Mouse (Mus musculus): ENCODE results near the gene Shq1. TPM values are rescaled to one million over a fixed set of nuclear protein-coding genes. Genes with fewer than 3 reads are reported as not detected.

Gene Shq1
- polyA plus RNA-seq, 2 experiments = 5.8 to 8.7 TPM

DNA sequence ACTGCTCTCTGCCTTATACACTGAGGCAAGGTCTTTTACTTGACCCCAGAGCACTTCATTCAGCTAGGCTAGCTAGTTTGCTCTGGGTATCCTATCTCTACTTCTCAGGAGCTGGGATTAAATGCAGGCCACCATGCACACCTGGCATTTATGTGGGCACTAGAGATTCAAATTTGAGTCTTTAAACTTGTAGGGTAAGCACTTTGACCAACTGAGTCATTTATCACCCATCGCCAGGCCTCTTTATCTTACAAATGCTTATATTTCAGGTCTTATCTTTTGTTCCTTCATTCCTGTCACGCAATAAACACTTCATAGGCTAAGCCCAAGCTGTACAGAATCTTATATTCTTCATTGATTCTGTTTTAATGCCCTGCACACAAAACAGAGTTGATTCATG, 47.0 kb downstream of the Shq1 start:
- DNase-seq (ENCODE audit: low read depth in 3 of 3, low spot score in 3 of 3) (peak; percentile 70 to 80 (median 75)), ATAC-seq (ENCODE audit: insufficient read depth) (peak; percentile 87)
- Histone ChIP-seq H3K4me2 (ENCODE audit: low read depth) (peak overlapping the region; percentile 60), H3K36me3 (replicated peaks; ENCODE audit: control insufficient read depth, insufficient read depth, low read depth) (no peaks in the 10 kb centered on the region), H3K27ac (peak overlapping the region; percentile 81), H3K9ac (replicated peaks) (no peak overlapping the region; the same call in 1 of the 2 replicates), H3K4me1 (replicated peaks; ENCODE audit: control insufficient read depth in 2 of 2, insufficient read depth in 2 of 2, low read length in 1 of 2) (peaks cover 22 to 33% of the 10 kb centered on the region in 2 experiments), H3K4me3 (ENCODE audit: insufficient read depth in 1 of 2, low read depth in 2 of 2, low read length in 2 of 2) (no peak overlapping the region), H3K27me3 (ENCODE audit: control insufficient read depth, insufficient read depth, low read length) (no peaks in the 10 kb centered on the region), H3K9me3 (ENCODE audit: control insufficient read depth, low read length) (no peaks in the 10 kb centered on the region)
- TF ChIP-seq EP300 (IDR thresholded peaks at IDR 0.05; ENCODE audit: low read depth) = peak; percentile 94
- TF ChIP-seq CTCF (IDR thresholded peaks at IDR 0.05; ENCODE audit: low read depth) = no peak
- WGBS (ENCODE audit: insufficient replicate concordance) = 21% methylated on average over 2 of the region's 2 CpGs

- H3K4me1 ChIP-seq (replicated peaks; ENCODE audit: control insufficient read depth in 2 of 2, insufficient read depth in 2 of 2, low read length in 1 of 2) = peaks cover 17 to 24% of the 10 kb centered on the region in 2 experiments
- TF ChIP-seq CTCF (IDR thresholded peaks at IDR 0.05; ENCODE audit: low read depth) (no peak), EP300 (IDR thresholded peaks at IDR 0.05; ENCODE audit: low read depth) (no peak)
- peak; percentile 59 for ATAC-seq (ENCODE audit: insufficient read depth)
- 48% methylated on average over 2 of the region's 2 CpGs for WGBS (ENCODE audit: insufficient replicate concordance)
- DNase-seq (ENCODE audit: low read depth in 3 of 3, low spot score in 3 of 3) = no peak
- peak overlapping the region; percentile 2; the same call in 1 of the 2 replicates for H3K9ac ChIP-seq (replicated peaks)
- no peaks in the 10 kb centered on the region for H3K9me3 ChIP-seq (ENCODE audit: control insufficient read depth, low read length)
- no peaks in the 10 kb centered on the region for H3K36me3 ChIP-seq (replicated peaks; ENCODE audit: control insufficient read depth, insufficient read depth, low read depth)
- peak overlapping the region; percentile 81 for H3K27ac ChIP-seq
- no peak overlapping the region; the same call in 1 of the 2 replicates for H3K4me2 ChIP-seq (ENCODE audit: low read depth)
- H3K27me3 ChIP-seq (ENCODE audit: control insufficient read depth, insufficient read depth, low read length) = no peaks in the 10 kb centered on the region
- H3K4me3 ChIP-seq (ENCODE audit: insufficient read depth in 1 of 2, low read depth in 2 of 2, low read length in 2 of 2) = no peak overlapping the region
These were observed 48.0 kb downstream of the Shq1 start for GRCm38 (mm10) chr6:100622861-100623507.

GRCm38 (mm10) chr6:100620411-100620810, 50.5 kb downstream of the Shq1 start:
- H3K4me2 ChIP-seq (ENCODE audit: low read depth) = no peak overlapping the region
- DNase-seq (ENCODE audit: low read depth in 3 of 3, low spot score in 3 of 3) (no peak), ATAC-seq (ENCODE audit: insufficient read depth) (no peak)
- TF ChIP-seq CTCF (IDR thresholded peaks at IDR 0.05; ENCODE audit: low read depth) (no peak), EP300 (IDR thresholded peaks at IDR 0.05; ENCODE audit: low read depth) (no peak)
- no peak overlapping the region for H3K27ac ChIP-seq
- peaks cover 17 to 23% of the 10 kb centered on the region in 2 experiments for H3K4me1 ChIP-seq (replicated peaks; ENCODE audit: control insufficient read depth in 2 of 2, insufficient read depth in 2 of 2, low read length in 1 of 2)
- no peaks in the 10 kb centered on the region for H3K36me3 ChIP-seq (replicated peaks; ENCODE audit: control insufficient read depth, insufficient read depth, low read depth)
- H3K9ac ChIP-seq (replicated peaks) = no peak overlapping the region
- 66% methylated on average over 3 of the region's 3 CpGs for WGBS (ENCODE audit: insufficient replicate concordance)
- H3K9me3 ChIP-seq (ENCODE audit: control insufficient read depth, low read length) = no peaks in the 10 kb centered on the region
- H3K4me3 ChIP-seq (ENCODE audit: insufficient read depth in 1 of 2, low read depth in 2 of 2, low read length in 2 of 2) = no peak overlapping the region
- no peaks in the 10 kb centered on the region for H3K27me3 ChIP-seq (ENCODE audit: control insufficient read depth, insufficient read depth, low read length)

GRCm38 (mm10) chr6:100619309-100619708, 51.6 kb downstream of the Shq1 start:
- DNase-seq (ENCODE audit: low read depth in 3 of 3, low spot score in 3 of 3) (no peak), ATAC-seq (ENCODE audit: insufficient read depth) (no peak)
- Histone ChIP-seq H3K27me3 (ENCODE audit: control insufficient read depth, insufficient read depth, low read length) (no peaks in the 10 kb centered on the region), H3K9me3 (ENCODE audit: control insufficient read depth, low read length) (no peaks in the 10 kb centered on the region), H3K4me1 (replicated peaks; ENCODE audit: control insufficient read depth in 2 of 2, insufficient read depth in 2 of 2, low read length in 1 of 2) (peaks cover 17 to 19% of the 10 kb centered on the region in 2 experiments), H3K9ac (replicated peaks) (no peak overlapping the region), H3K4me2 (ENCODE audit: low read depth) (no peak overlapping the region), H3K4me3 (ENCODE audit: insufficient read depth in 1 of 2, low read depth in 2 of 2, low read length in 2 of 2) (no peak overlapping the region), H3K27ac (no peak overlapping the region), H3K36me3 (replicated peaks; ENCODE audit: control insufficient read depth, insufficient read depth, low read depth) (no peaks in the 10 kb centered on the region)
- TF ChIP-seq EP300 (IDR thresholded peaks at IDR 0.05; ENCODE audit: low read depth) (no peak), CTCF (IDR thresholded peaks at IDR 0.05; ENCODE audit: low read depth) (no peak)
- 80% methylated on average over 7 of the region's 7 CpGs for WGBS (ENCODE audit: insufficient replicate concordance)

DNA sequence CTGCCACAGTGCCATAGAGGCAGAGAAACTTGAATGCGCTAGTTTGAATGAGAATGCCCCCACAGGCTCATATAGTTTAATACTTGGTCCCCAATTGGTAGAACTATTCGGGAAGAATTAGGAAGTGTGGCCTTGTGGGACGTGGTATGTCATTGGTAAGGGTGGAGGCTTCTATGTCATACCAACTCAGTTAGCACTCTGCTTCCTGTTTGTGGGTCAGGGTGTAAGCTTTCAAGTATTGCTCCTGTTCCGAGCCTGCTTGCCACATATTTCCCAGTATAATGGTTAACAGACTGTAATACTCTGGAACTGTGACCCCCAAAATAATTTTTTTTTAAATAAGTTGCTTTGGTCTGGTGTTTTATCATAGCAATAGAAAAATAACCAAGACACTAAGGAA, 54.8 kb downstream of the Shq1 start:
- DNase-seq (ENCODE audit: low read depth in 3 of 3, low spot score in 3 of 3) (no peak), ATAC-seq (ENCODE audit: insufficient read depth) (no peak)
- Histone ChIP-seq H3K4me1 (replicated peaks; ENCODE audit: control insufficient read depth in 2 of 2, insufficient read depth in 2 of 2, low read length in 1 of 2) (no peaks in the 10 kb centered on the region; a peak in 2 of 4 replicates), H3K27me3 (ENCODE audit: control insufficient read depth, insufficient read depth, low read length) (no peaks in the 10 kb centered on the region), H3K4me3 (ENCODE audit: insufficient read depth in 1 of 2, low read depth in 2 of 2, low read length in 2 of 2) (no peak overlapping the region), H3K4me2 (ENCODE audit: low read depth) (no peak overlapping the region), H3K9me3 (ENCODE audit: control insufficient read depth, low read length) (no peaks in the 10 kb centered on the region), H3K9ac (replicated peaks) (no peak overlapping the region), H3K36me3 (replicated peaks; ENCODE audit: control insufficient read depth, insufficient read depth, low read depth) (no peaks in the 10 kb centered on the region), H3K27ac (no peak overlapping the region)
- 54% methylated on average over 4 of the region's 4 CpGs for WGBS (ENCODE audit: insufficient replicate concordance)
- TF ChIP-seq CTCF (IDR thresholded peaks at IDR 0.05; ENCODE audit: low read depth) (no peak), EP300 (IDR thresholded peaks at IDR 0.05; ENCODE audit: low read depth) (no peak)
